Mouse (Mus musculus): ENCODE data around the gene Rnft2.

The Rnft2 gene

DNA sequence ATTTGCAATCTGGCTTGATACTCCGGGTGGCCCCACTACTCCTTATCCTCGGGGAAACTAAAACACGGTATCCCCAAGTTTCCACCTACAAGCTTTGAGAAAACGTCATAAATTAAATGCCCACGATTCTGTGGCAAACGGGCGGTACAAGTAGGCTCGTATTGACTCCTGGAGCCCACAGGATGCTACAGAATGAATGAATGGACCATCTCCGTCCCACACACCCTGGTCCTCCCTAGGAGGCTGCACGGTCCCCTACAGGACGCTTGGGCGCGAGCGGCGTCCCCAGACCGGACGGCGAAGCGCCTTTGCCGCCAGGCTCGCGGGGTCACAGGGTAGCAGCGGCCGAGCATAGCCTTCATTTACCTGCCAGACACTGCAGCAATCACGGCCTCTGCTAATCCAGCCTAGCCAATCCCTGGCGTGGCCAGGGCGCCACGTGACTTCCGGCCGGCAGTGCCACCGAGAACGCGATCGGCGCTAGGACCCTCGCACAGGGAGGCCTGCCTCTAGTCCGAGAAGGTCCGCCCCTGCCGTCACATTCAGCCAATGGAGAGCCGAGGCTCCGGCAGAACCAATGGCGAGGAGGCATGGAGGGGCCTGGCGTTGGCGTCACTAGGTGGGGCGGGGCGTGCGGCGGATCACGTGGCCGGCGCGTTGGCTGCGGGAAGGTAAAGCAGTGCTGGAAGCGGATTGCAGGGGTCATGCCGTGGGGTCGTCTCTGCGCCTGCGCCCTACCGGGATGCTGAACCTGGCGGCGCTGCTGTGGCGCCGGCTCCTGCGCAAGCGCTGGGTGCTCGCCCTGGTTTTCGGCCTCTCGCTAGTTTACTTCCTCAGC, at the start of gene Rnft2, which contains the start of gene 2410131K14Rik:
TSS of gene Rnft2 (minus strand) at position 511 of the 838 bp plus-strand sequence.
TSS of gene 2410131K14Rik (plus strand) at position 622 of the 838 bp plus-strand sequence.
- DNase-seq (ENCODE audit: low spot score): peak; percentile 99

DNA sequence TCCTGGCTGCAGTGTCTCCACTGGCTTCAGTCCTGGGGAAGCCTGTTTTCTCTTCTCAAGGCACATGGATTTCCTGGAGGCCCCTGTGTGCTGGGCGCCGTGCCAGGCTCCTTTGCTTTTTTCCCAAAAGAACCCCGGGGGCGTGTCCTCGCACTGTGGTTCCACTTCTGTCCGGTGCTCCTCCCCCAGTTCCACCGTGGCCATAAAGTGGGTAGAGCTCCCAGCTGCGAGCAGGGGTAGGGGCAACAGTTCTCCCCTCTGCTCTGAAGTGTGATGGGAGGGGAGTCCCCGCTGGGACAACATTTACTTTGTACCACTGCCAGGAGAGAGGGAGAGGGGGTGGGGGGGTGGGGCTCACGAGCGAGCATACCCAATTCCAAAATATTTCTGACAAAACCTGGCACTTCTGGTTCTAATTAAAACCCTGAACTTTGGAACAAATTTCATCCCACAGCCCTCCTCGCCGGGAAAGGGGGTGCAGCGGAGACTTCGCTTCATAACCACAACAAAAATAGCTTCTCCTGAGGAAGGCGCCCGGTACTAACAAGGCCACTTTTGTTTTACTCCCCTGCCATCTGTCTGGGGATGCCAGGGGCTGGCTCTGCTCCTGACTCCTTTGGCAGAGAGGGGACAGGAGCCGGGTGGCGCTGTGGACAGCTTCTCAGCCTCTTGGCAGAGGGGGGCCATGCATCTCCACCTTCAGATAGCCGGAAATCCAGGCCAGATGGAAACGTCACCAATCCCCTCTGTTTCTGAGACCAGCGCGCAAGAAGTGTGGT, 49.4 kb upstream of the Rnft2 start:
- peak; percentile 96 for DNase-seq (ENCODE audit: low spot score)

DNA sequence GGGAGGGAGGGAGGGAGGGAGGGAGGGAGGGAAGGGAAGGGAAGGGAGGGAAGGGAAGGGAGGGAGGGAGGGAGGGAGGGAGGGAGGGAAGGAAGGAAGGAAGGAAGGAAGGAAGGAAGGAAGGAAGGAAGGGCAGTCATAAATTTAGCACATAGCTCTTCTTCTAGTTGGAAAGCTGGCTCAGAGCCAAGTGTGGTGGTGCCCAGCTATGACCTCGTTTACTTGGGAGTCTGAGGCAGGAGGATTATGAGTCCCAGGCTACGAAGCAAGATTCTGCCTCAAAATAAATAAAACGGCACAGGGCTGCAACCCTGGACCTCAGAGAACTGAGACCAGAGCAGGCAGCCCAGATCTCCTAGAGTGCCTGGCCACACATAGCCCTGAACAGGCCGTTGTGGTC, 47.6 kb upstream of the Rnft2 start:
- no peak for DNase-seq (ENCODE audit: low spot score)

DNA sequence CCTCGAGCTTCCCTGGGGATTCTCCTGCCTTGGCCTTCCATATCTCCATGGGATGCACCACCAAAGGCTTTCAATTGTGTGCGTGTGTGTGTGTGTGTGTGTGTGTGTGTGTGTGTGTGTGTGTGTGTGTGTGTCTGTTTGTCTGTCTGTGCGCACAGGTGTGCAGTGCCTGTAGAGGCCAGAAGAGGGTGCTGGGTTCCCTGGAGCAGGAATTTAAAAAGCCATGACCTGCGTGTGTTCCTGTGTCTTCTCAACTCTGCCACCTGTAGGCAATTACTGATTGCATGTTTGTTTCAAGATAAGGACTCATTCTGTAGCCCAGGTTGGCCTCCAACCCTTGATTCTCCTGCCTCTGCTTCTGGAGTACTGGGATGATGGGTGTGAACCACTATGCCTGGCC, 46.5 kb upstream of the Rnft2 start:
- DNase-seq (ENCODE audit: low spot score): no peak

- no peak for DNase-seq (ENCODE audit: low spot score)
These were observed 33.0 kb upstream of the Rnft2 start for GRCm38 (mm10) chr5:118277741-118278495.

DNA sequence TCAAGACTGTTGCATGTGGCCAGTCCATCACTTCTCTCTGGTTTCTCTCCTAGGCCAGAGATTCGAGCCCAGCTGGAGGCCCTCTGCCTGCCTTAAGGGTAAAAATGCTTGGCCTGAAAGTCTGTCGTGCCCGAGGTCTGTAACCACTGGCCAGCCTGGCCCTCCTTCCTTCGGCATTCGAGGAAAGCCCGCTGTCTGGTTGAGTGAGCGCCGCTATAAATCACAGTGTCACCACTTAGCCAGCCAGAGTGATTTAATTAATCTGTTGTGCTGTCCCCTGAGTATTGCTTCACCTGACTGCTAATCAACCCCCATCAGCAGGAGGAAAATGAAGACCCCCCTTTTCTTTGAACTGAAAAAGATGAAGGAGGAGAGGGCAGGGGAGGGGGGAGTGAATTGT, 31.8 kb upstream of the Rnft2 start:
- no peak for DNase-seq (ENCODE audit: low spot score)

DNA sequence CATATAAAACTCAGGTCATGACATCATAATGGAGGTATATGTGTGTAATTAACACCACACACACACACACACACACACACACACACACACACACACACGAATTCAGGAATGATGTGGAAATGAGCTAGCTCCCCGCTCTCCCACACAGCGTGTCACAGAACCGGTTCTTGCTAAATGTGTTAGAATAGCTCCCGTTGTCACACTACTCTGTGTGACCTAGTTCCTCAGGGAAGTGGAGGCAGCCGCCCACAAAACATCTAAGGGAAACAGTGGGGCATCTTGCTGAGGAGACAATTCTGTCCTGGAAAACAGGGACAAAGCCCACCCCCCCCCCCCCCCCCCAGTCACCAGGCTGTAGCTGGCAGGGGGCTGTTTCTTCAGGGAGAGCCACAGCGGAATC, 31.4 kb upstream of the Rnft2 start:
- no peak for DNase-seq (ENCODE audit: low spot score)

DNA sequence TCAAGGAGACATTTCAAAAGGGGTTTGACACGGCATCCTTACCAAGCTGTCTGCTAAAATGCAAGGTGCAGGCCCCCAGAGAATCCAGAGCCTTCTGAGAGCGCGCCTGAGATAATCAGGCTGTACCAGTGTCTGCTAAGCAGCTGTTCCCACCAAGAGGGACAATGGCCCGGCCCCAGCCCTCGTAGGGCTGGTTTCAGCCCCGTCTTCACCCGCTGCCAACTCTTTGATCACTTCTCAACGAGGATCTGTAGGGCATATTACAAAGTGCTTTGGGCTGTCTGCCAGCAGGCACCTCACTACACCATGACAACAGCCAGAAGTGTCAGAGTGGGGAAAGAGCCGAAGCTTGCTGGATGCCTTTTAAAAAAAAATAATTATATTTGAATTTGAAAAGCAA, 29.6 kb upstream of the Rnft2 start:
- no peak for DNase-seq (ENCODE audit: low spot score)

GRCm38 (mm10) chr5:118273446-118273845, 28.5 kb upstream of the Rnft2 start:
- no peak for DNase-seq (ENCODE audit: low spot score)

- no peak for DNase-seq (ENCODE audit: low spot score)
These were observed 26.7 kb upstream of the Rnft2 start for GRCm38 (mm10) chr5:118271449-118272110.

DNA sequence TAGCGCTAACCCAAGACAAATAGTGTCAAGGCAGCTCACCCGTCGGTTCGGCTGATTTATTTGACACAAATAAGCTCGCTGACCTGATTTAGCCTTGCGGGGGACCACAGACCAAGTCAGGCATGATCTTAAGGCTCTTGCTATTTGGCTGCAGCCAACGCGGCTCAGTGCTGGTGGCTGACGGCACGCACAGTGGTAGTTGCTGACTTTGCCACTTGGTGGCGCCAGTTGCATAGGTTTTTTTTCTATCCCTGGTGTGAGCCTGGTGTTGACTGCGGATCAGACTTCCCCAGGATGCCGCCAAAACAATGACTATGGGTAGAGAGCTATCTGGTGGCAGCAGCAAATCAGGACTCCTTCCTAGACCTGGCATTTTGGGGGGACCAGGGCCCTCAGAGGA, 24.1 kb upstream of the Rnft2 start:
- peak; percentile 86 for DNase-seq (ENCODE audit: low spot score)

DNA sequence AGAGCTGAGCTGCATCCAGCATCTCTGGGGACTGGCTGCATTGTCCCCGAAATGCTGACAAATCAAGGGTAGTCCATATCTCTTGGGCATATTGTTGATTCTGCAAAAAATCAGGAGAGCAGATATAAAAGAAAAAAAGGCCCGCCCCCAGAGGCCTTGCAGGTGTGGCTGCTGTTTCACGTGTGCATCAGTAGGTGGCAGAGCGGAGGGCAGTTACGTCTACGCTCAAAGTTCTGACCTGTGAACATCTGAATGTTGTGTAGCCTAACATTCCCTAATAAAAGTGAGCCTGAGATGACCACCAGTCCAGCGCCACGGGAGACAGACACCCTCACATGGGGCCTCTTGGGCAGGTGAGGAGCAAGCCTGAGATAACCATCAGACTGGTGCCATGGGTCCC, 21.4 kb upstream of the Rnft2 start:
- no peak for DNase-seq (ENCODE audit: low spot score)

DNA sequence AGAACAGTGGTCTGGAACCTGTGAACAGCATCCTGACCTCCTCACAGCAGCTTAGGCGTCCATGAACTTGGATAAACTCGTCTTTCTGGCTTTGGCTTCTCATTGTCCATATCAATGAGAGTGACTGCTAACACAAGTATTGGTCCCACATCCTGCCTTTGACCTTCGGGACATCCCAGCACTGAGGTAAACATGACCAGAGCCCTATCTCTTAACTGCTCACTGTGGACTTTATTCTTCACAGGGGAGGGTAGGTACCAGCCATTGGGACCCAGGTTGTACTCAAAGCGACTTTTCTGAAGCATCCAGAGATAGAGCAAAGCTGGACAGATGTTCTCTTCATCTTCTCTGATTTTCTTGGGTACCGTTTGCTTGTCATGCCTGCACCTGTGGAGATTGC, 20.4 kb upstream of the Rnft2 start:
- no peak for DNase-seq (ENCODE audit: low spot score)

- DNase-seq (ENCODE audit: low spot score): no peak
These were observed 19.4 kb upstream of the Rnft2 start for GRCm38 (mm10) chr5:118264279-118264678.

GRCm38 (mm10) chr5:118262418-118262817, 17.5 kb upstream of the Rnft2 start:
- no peak for DNase-seq (ENCODE audit: low spot score)

- DNase-seq (ENCODE audit: low spot score): no peak
These were observed 16.3 kb upstream of the Rnft2 start for GRCm38 (mm10) chr5:118261181-118261580.

GRCm38 (mm10) chr5:118260642-118261041, 15.7 kb upstream of the Rnft2 start:
- no peak for DNase-seq (ENCODE audit: low spot score)

DNA sequence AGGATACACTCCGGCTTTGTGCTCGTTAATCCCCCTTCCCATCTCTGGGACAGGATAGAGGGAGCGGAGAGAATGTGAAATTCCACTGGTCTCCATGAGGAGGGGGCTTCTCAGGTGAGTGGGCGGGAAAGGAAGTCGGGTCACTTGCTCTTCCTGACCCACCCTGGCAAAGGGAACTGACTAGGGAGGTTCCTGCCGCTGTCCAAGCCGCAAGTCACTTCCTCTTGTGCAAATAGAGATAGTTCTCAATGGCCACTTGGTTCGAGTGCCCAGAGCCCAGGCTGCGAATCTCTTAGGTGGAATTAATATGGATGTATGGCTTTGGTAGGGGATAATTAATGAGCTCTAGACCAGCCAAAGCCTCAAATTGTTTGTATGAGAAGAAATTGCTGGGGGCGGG, 15.1 kb upstream of the Rnft2 start:
- no peak for DNase-seq (ENCODE audit: low spot score)

DNA sequence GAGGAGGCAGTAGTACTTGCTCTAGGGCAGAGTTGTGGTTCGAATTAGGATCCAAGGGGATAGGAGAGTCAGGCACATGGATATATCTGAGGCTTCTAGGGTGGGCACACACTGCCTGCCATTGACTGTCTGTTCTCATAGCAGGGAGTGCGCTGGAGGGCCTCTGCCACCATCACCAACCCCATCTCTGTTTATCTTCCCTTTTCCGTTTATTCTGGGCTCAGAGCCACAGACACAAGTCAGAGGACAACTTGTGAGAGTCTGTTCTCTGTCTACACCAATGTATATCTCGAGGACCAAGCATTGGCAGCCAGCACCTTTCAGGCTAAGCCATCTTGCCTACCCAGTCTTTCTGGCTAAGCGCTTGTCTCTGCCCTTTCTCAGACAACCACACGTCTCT, 14.7 kb upstream of the Rnft2 start:
- DNase-seq (ENCODE audit: low spot score): no peak

GRCm38 (mm10) chr5:118259152-118259551, 14.2 kb upstream of the Rnft2 start:
- no peak for DNase-seq (ENCODE audit: low spot score)

DNA sequence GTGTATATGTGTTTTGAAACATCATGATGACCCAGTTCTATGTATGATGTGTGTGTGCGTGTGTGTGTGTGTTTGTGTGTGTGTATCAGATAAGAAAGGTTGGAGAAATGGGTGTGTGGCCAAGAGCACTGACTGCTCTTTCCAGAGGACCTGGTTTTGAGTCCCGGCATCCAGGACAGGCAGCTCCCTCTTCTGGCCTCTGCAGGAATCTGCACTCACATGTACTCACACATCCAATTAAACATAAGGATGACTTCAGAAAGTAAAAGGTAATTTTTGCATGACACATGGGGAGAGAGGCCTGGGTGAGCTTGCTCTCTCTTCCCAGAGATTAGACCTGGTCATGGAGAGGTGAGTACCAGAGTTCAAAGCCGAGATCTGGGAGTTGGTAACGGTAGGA, 12.1 kb upstream of the Rnft2 start:
- DNase-seq (ENCODE audit: low spot score): no peak

DNA sequence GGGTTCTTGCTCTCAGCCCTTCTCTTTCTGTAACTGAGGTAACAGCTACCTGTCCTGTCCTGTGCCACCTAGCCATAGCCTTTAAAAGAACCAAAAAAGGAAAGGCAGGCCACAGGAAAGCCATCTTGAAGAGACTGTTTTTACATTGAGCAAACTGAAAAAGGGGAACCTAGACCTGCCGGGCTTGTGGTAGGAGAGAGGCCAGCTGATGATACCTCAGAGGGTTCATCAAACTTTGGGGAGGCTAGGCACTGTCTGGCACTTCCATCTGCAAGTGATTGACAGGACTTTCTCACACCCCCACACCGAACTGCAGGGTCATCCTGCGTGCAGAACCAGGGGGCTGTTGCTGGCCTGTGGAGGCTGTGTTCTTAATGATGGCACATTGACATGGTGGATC, 8.6 kb upstream of the Rnft2 start:
- DNase-seq (ENCODE audit: low spot score): no peak
